Mouse (Mus musculus) megakaryocyte, embryonic 14.5 days (primary cell): Measurements from ENCODE around the gene Cald1. TPM values are rescaled to one million over a fixed set of nuclear protein-coding genes. Genes with fewer than 3 reads are reported as not detected.
A peak's percentile ranks its signal among the peaks of the same experiment; 100 is the strongest.

Experiments
- H3K27me3 ChIP-seq: replicated peaks from 2 replicates; pipeline ENCODE3; 2012; ENCODE audit warnings: inconsistent platforms
- H3K36me3 ChIP-seq: replicated peaks from 2 replicates; pipeline ENCODE3; 2012; ENCODE audit warnings: low read length, inconsistent platforms, mixed read lengths
- H3K4me1 ChIP-seq: 2 replicates; pipeline ENCODE4 v1.6.1; 2012; ENCODE audit warnings: inconsistent platforms
- H3K4me3 ChIP-seq: replicated peaks from 2 replicates; pipeline ENCODE3; 2012; ENCODE audit warnings: moderate library complexity, mild to moderate bottlenecking, inconsistent platforms
- H3K9me3 ChIP-seq: 2 replicates; pipeline ENCODE4 v1.6.1; 2012; ENCODE audit warnings: inconsistent platforms
- FLI1 ChIP-seq: IDR thresholded peaks from 2 replicates; pipeline ENCODE4 v1.6.1; 2012; ENCODE audit warnings: low read length, inconsistent platforms, mixed read lengths
- GATA1 ChIP-seq: IDR thresholded peaks from 3 replicates; pipeline ENCODE4 v1.6.1; 2012; ENCODE audit warnings: mixed read lengths, low read length, inconsistent platforms, borderline replicate concordance
- polyA plus RNA-seq: library from polyadenylated mRNA; stranded (reverse); fragments of >175 nt; gene quantifications from 2 replicates; pipeline ENCODE4 v1.2.3, GENCODE M21; 2012; ENCODE audit warnings: low replicate concordance; ENCODE audit not compliant: insufficient read depth

The Cald1 gene
- polyA plus RNA-seq, 1 experiment, result 42.3 TPM

DNA sequence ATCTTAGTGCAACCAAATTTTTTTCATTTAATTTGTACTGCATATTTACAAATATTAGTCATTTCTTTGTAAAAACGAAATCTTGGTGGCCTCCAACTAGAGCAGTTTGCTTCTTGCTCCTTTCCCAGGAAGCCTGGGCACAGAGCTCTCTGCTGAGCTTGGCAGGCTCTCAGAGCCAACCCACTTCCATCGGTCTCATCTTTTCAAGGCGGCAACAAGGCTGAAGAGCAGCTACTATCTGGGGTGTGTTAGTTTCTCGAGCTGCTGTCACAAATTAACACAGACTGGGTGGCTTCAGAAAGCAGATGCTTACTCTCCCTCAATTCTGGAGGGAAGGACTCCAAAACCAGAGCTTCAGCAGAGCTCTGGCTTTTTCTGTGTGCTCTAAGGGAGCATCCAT is 10.2 kb upstream of the Cald1 start:
- no peaks in the 10 kb centered on the region; the same call in 1 of the 2 replicates for H3K9me3 ChIP-seq
- peaks cover 3% of the 10 kb centered on the region; the same call in 1 of the 2 replicates for H3K4me1 ChIP-seq
- no peaks in the 10 kb centered on the region for H3K36me3 ChIP-seq
- H3K4me3 ChIP-seq, result no peak overlapping the region
- peaks cover 13% of the 10 kb centered on the region for H3K27me3 ChIP-seq
- TF ChIP-seq GATA1 (no peak), FLI1 (no peak)

DNA sequence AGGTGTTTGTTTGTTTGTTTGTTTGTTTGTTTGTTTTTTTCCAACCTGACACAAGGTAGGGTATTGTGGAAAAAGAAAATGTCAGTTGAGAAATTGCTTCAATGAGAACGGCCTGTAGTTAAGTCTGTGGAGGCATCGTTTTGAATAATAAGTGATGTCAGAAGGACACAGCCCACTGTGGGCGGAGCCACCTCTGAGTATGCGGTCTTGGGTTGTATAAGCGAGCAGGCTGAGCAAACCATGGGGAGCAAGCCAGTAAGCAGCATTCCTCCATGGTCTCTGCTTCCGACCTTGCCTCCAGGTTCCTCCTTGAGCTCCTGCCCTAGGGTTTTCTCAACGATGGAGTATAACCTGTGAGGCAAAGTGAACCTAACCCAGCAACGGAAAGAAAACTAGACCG is 7.6 kb upstream of the Cald1 start:
- no peak overlapping the region for H3K4me3 ChIP-seq
- no peak for TF ChIP-seq FLI1
- no peak for TF ChIP-seq GATA1

DNA sequence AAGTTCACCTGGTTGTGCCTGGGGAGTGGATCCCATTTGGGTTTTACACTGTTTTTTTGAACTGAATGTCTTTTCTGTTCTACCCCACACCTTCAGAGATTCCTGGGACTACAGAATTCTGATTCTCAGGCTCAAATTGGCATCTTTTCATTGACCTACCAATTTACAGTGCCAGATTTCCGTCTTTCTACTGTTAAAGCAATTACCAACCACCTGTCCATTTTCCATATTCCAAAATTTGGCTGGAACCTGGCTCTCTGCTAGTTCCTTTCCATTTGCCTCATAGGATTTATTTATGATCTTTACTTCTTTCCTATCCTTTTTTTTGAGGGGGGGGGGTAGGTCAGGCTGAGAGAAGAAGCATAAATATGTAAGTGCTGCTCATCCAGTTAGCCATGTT is 4.9 kb upstream of the Cald1 start:
- peaks cover 3% of the 10 kb centered on the region for H3K27me3 ChIP-seq
- TF ChIP-seq FLI1 (no peak), GATA1 (no peak)
- H3K4me1 ChIP-seq, result peaks cover 30% of the 10 kb centered on the region
- no peaks in the 10 kb centered on the region for H3K36me3 ChIP-seq
- H3K4me3 ChIP-seq, result no peak overlapping the region
- H3K9me3 ChIP-seq, result no peaks in the 10 kb centered on the region; the same call in 1 of the 2 replicates

More for the DNA sequence above, 7.6 kb upstream of the Cald1 start:
- Histone ChIP-seq H3K27me3 (peaks cover 7% of the 10 kb centered on the region), H3K9me3 (no peaks in the 10 kb centered on the region; the same call in 1 of the 2 replicates), H3K4me1 (peaks cover 7% of the 10 kb centered on the region; the same call in 1 of the 2 replicates), H3K36me3 (no peaks in the 10 kb centered on the region)

DNA sequence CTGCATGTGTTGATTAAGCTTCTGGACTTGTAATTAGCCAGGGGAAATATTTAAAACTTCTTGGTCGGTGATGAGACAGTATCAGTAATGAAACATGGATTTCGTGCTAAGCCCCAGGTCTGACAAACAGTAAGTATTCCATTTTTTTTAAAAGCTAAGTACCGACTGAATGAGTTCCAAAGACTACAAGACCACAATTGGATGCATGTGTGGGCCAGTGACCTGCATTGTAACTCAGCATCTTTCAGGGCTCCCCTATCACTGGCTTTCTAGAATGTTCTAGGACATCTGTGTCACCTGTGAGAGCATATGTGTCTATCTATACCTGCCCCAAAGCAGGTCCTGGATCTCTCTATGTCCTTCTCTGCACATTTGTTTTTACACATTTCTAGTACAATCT is 984 bp upstream of the Cald1 start:
- Histone ChIP-seq H3K4me1 (peaks cover 60% of the 10 kb centered on the region), H3K9me3 (no peaks in the 10 kb centered on the region), H3K27me3 (no peaks in the 10 kb centered on the region), H3K4me3 (no peak overlapping the region), H3K36me3 (no peaks in the 10 kb centered on the region)
- no peak for TF ChIP-seq FLI1
- no peak for TF ChIP-seq GATA1

DNA sequence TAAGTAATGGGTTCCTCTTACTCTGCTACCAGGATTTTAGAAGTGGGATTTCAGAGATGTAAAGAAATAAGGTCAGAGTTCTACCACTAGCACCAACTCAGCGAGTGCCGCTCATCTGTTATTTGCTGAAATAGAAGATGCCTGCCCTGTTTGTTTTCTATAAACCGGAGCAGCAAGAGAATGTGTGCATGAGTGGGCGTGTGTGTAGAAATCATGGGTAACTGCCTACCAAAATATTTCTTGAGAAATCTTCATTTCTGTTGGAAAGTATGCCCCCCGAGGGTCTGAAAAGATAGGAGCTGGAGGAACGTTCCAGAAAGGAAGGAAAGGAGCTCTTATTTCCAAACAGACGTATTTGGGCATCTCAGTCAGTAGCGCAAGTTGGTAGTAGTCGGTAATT is 871 bp downstream of the Cald1 start:
- H3K9me3 ChIP-seq, result no peaks in the 10 kb centered on the region
- TF ChIP-seq GATA1 (no peak), FLI1 (no peak)

GRCm38 (mm10) chr6:34599631-34600111 is 1.4 kb downstream of the Cald1 start:
- no peaks in the 10 kb centered on the region for H3K36me3 ChIP-seq
- TF ChIP-seq FLI1 (no peak), GATA1 (no peak)
- H3K9me3 ChIP-seq, result no peaks in the 10 kb centered on the region
- H3K4me1 ChIP-seq, result peaks cover 60% of the 10 kb centered on the region
- peaks cover 2% of the 10 kb centered on the region for H3K27me3 ChIP-seq
- H3K4me3 ChIP-seq, result no peak overlapping the region

More for the DNA sequence above, 871 bp downstream of the Cald1 start:
- Histone ChIP-seq H3K27me3 (peaks cover 2% of the 10 kb centered on the region), H3K36me3 (no peaks in the 10 kb centered on the region), H3K4me3 (no peak overlapping the region), H3K4me1 (peaks cover 62% of the 10 kb centered on the region)

DNA sequence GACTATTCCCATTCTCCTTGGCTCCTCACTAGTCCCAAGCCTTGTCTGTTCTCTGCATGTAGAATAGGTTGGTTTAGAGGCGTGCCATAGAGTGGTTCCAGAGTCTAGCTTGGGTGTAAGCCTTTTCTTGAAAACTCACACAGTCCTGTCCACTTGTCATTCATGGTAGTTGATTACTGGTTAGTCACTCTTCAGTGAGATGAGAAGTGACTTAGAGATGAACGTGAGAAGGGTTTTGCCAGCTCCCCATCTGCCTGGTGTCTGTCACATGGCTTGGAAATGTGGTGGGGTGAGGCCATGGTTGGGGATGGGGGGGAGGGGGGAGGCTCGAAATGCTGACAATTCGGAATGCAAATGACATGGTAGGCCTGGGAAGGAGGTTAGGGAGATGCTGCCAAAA is 2.5 kb downstream of the Cald1 start:
- no peaks in the 10 kb centered on the region for H3K36me3 ChIP-seq
- no peak for TF ChIP-seq GATA1
- no peak for TF ChIP-seq FLI1
- H3K9me3 ChIP-seq, result no peaks in the 10 kb centered on the region
- H3K4me1 ChIP-seq, result peaks cover 61% of the 10 kb centered on the region
- no peak overlapping the region for H3K4me3 ChIP-seq
- H3K27me3 ChIP-seq, result peaks cover 2% of the 10 kb centered on the region

GRCm38 (mm10) chr6:34602091-34602490 is 3.8 kb downstream of the Cald1 start:
- Histone ChIP-seq H3K9me3 (no peaks in the 10 kb centered on the region), H3K4me1 (peaks cover 58% of the 10 kb centered on the region), H3K36me3 (no peaks in the 10 kb centered on the region), H3K4me3 (no peak overlapping the region), H3K27me3 (peaks cover 2% of the 10 kb centered on the region)
- no peak for TF ChIP-seq GATA1
- no peak for TF ChIP-seq FLI1

DNA sequence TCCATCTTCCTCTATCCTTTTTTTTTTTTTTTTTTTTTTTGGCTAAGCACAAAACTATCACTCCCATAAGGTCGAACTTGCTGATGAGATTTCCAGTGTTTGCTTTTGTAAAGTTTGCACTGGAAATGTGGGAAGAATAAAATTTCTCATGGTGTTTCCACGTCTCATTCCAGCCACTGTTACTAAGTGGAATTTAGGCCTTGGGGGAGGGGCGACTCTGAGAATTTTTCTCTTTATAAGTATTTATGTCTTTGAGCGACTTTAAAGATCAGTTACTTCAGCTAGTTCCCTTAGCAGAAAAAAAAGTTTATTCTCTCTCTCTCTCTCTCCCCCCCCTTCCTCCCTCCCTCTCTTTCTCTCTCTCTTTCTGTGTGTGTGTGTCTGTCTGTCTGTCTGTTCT is 8.1 kb downstream of the Cald1 start:
- peaks cover 62% of the 10 kb centered on the region for H3K4me1 ChIP-seq
- no peaks in the 10 kb centered on the region for H3K36me3 ChIP-seq
- TF ChIP-seq FLI1 (no peak), GATA1 (no peak)
- no peaks in the 10 kb centered on the region for H3K9me3 ChIP-seq
- H3K4me3 ChIP-seq, result no peak overlapping the region
- peaks cover 2% of the 10 kb centered on the region for H3K27me3 ChIP-seq

GRCm38 (mm10) chr6:34608603-34609002 is 10.3 kb downstream of the Cald1 start:
- Histone ChIP-seq H3K4me3 (peak overlapping the region; percentile 4), H3K4me1 (peaks cover 66% of the 10 kb centered on the region), H3K36me3 (no peaks in the 10 kb centered on the region), H3K9me3 (no peaks in the 10 kb centered on the region), H3K27me3 (no peaks in the 10 kb centered on the region)
- TF ChIP-seq FLI1, result no peak
- no peak for TF ChIP-seq GATA1
